Mouse (Mus musculus) intestine, embryonic 14.5 days (tissue): ENCODE measurements around the gene Tbx21. TPM values are rescaled to one million over a fixed set of nuclear protein-coding genes. Genes with fewer than 3 reads are reported as not detected.
A peak's percentile ranks its signal among the peaks of the same experiment; 100 is the strongest.

Experiments used
- ATAC-seq: fragments of 200-750 bp; cut with Nextera tagmentation; replicated peaks from 2 replicates; pipeline ENCODE4 v1.8.0; 2017; ENCODE audit warnings: low read depth, moderate number of reproducible peaks, moderate TSS enrichment, moderate library complexity; ENCODE audit not compliant: low FRiP score, low TSS enrichment
- DNase-seq: peaks from one replicate; pipeline ENCODE4 v3.0.0-alpha.2; 2018; ENCODE audit warnings: low spot score
- H3K27ac ChIP-seq: fragments of 300-500 bp; sonication (generic); 2 replicates; pipeline ENCODE4 v1.5.1; 2014; ENCODE audit warnings: low read depth, mild to moderate bottlenecking, control low read depth
- H3K27me3 ChIP-seq: fragments of 300-500 bp; sonication (generic); replicated peaks from 2 replicates; pipeline ENCODE4 v1.6.1; 2014; ENCODE audit warnings: low read length, control low read depth; ENCODE audit not compliant: control insufficient read depth, insufficient read depth
- H3K36me3 ChIP-seq: fragments of 300-500 bp; sonication (generic); 2 replicates; pipeline ENCODE4 v1.6.1; 2014; ENCODE audit warnings: low read length, control low read depth; ENCODE audit not compliant: control insufficient read depth, insufficient read depth
- H3K4me1 ChIP-seq: fragments of 300-500 bp; sonication (generic); replicated peaks from 2 replicates; pipeline ENCODE4 v1.6.1; 2014; ENCODE audit warnings: low read length, control low read depth, mixed read lengths; ENCODE audit not compliant: control insufficient read depth, insufficient read depth
- H3K4me2 ChIP-seq: fragments of 300-500 bp; sonication (generic); 2 replicates; pipeline ENCODE4 v1.6.1; 2014; ENCODE audit warnings: low read length
- H3K4me3 ChIP-seq: fragments of 300-500 bp; sonication (generic); 2 replicates; pipeline ENCODE4 v1.5.1; 2014; ENCODE audit warnings: low read depth, low read length, control low read depth, mixed read lengths
- H3K9ac ChIP-seq: fragments of 300-500 bp; sonication (generic); 2 replicates; pipeline ENCODE4 v1.6.1; 2014; ENCODE audit warnings: mild to moderate bottlenecking, low read length
- H3K9me3 ChIP-seq: fragments of 300-500 bp; sonication (generic); 2 replicates; pipeline ENCODE4 v1.6.1; 2016; ENCODE audit warnings: low read length, control low read depth; ENCODE audit not compliant: control insufficient read depth
- WGBS: fragments of 180-500 bp; shearing (Covaris S2); extraction: QIAGEN DNeasy Blood & Tissue Kit; methylation state at CpG from one replicate; pipeline ENCODE4 v1.1.7; 2014; 5-methylcytosine and 5-hydroxymethylcytosine counted together
- microRNA-seq: library from miRNA; unstranded; fragments of <30 nt; microRNA quantifications from one replicate; pipeline ENCODE4, GENCODE M21; 2016
- polyA plus RNA-seq: library from polyadenylated mRNA; unstranded; fragments of >200 nt; fragmentation: Nextera tagmentation; extraction: Ambion mirVana; gene quantifications from 2 replicates; pipeline ENCODE4 v1.2.1, GENCODE M21; 2014

Tbx21 gene
- polyA plus RNA-seq, 1 experiment from 2014 or later = not detected

DNA sequence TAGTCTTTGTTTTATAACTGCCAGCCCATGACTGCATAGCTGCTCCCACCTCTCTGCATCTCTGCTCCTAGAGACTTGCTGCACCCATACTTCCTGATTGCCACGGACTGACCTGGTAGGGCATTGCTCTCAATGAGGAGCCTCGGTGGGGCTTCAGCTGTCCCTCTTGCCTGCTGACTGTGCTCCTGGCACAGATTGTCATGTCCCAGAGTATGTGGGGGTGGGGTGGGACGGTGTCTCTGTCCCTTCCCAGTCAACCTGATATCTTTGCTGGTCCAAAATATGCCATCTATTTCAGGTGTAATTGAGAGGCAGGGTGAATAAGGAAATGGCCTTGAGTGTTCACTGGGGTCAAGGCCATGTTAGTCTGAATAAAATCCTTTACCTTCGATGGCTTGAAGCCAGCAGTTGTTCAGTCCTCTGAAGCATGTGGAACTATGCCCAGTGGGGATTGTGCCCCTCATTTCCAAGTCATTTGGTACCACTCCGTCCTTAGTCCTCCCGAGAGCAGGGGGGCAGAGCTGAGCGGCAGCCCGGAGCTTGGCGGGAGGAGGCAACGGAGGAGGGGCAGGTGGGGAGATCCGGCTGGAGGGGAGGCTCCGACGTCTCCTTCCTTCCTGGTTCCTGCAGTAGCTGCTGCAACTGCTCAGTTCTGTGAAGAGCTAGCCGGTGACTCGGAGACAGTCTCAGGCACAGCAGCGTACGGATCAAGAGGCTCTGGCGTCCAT, 64.8 kb downstream of the Tbx21 start, which contains the start of gene Osbpl7:
Gene Osbpl7, plus strand, starts transcription at position 413 of the 728 bp plus-strand sequence.
- ATAC-seq (peak; percentile 49; the same call in 1 of the 2 replicates), DNase-seq (peak; percentile 78)
- no peaks in the 10 kb centered on the region for H3K9me3 ChIP-seq
- H3K27me3 ChIP-seq = no peaks in the 10 kb centered on the region
- H3K4me1 ChIP-seq = peaks cover 16% of the 10 kb centered on the region
- H3K4me3 ChIP-seq = peak within 1 kb of the TSS; percentile 72
- WGBS = 4% methylated on average over 18 of the region's 18 CpGs
- peak within 1 kb of the TSS; percentile 76 for H3K9ac ChIP-seq
- H3K36me3 ChIP-seq = peaks cover 35% of the 10 kb centered on the region
- H3K27ac ChIP-seq = peak within 1 kb of the TSS; percentile 24
- peak within 1 kb of the TSS; percentile 92 for H3K4me2 ChIP-seq

DNA sequence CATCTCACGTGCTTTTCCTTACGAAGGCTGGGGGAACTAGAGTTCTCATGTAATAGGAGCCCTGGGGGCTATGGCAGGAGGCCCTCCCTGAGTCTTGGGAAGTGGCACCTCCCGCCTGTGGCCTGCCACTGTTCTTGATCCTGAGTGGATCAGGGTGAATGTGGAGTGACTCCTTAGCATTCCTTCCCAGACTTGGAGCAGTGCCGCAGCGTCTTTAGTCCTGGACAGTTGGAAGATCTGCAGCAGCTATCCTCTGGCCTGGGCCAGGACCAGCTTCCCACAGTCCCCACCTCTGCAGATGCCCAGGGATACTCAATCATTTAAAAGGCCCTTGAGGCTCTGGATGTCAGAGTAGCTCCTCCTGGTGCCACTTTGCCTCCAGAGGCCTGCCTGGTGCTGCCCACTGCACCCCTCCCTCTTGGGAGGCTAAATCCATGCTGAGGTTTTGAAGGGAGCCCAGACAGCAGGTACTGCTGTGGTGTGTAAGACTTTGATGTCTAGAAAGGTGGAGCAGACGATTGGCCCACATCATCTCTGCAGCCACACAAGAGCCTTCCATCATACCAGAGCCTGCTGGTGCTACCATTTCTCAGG, 65.5 kb downstream of the Tbx21 start:
- no peak for DNase-seq
- Histone ChIP-seq H3K27me3 (no peaks in the 10 kb centered on the region), H3K4me2 (no peak overlapping the region), H3K4me1 (peaks cover 16% of the 10 kb centered on the region), H3K9me3 (no peaks in the 10 kb centered on the region), H3K4me3 (no peak overlapping the region), H3K36me3 (peaks cover 32% of the 10 kb centered on the region), H3K9ac (no peak overlapping the region), H3K27ac (0 out of 2 replicates have a peak overlapping the region, but pooled peaks have one; percentile 24)
- 71% methylated on average over 6 of the region's 6 CpGs for WGBS
- ATAC-seq = no peak

DNA sequence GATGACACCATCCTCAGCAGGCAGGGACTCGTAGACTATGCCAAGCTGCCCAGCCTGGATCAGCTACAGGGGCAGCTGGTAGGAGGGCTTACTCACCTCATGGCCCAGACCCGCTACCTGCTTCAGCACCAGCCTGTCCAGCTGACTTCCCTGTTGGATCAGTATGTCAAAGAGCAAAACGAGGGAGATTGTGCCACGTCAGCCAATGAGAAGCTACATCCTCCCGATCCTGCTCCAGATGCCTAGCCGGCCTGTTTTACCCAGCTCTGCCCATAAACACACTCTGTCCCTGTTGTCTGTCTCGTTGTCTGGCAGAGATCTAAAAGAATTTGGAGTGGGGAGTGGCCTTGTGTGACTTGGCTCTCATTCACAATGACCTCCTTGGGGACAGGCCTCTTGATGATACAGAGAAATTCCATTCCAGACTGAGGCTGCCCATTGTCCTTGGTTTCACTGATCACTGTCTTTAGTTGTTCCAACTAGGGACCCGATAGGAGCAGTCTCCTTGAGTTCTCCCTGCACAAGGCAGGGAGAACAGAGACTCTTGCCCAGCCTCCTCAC, 67.0 kb downstream of the Tbx21 start:
- peaks cover 16% of the 10 kb centered on the region for H3K4me1 ChIP-seq
- no peak for ATAC-seq
- H3K36me3 ChIP-seq = peaks cover 27% of the 10 kb centered on the region
- H3K9me3 ChIP-seq = no peaks in the 10 kb centered on the region
- H3K9ac ChIP-seq = no peak overlapping the region
- no peaks in the 10 kb centered on the region for H3K27me3 ChIP-seq
- no peak overlapping the region for H3K4me2 ChIP-seq
- no peak overlapping the region for H3K4me3 ChIP-seq
- WGBS = 81% methylated on average over 8 of the region's 8 CpGs
- DNase-seq = no peak
- H3K27ac ChIP-seq = no peak overlapping the region

Small RNAs within 50 kb of the gene (microRNA-seq; reads per million reads assigned to microRNA genes)
- gene Mir7235 = not detected
- gene Mir8103 = 1.4 reads per million, percentile 16 among the genes with 10 or more reads in this experiment

Other genes with a start within 250 kb of the Tbx21 start
- 64.2 and 70.1 TPM in 2 replicates for gene Cdk5rap3, start 198.8 kb downstream of the Tbx21 start, polyA plus RNA-seq
- gene Prr15l, start 187.2 kb downstream of the Tbx21 start, polyA plus RNA-seq = 56.8 and 62.5 TPM in 2 replicates
- 40.9 and 44.1 TPM in 2 replicates for gene Pnpo, start 171.3 kb downstream of the Tbx21 start, polyA plus RNA-seq
- 18.6 and 18.7 TPM in 2 replicates for gene Sp2, start 132.4 kb downstream of the Tbx21 start, polyA plus RNA-seq
- gene Sp6, start 101.9 kb downstream of the Tbx21 start, polyA plus RNA-seq = not detected in 2 replicates
- 18.6 and 19.0 TPM in 2 replicates for gene Scrn2, start 85.4 kb downstream of the Tbx21 start, polyA plus RNA-seq
- gene Lrrc46, start 73.9 kb downstream of the Tbx21 start, polyA plus RNA-seq = 0.44 and 0.49 TPM in 2 replicates
- 96.4 and 98.5 TPM in 2 replicates for gene Mrpl10, start 73.8 kb downstream of the Tbx21 start, polyA plus RNA-seq
- 7.3 and 7.8 TPM in 2 replicates for gene Osbpl7, start 64.7 kb downstream of the Tbx21 start, polyA plus RNA-seq
- gene Tbkbp1, start 36.2 kb upstream of the Tbx21 start, polyA plus RNA-seq = 3.2 and 3.9 TPM in 2 replicates
- gene Kpnb1, start 72.5 kb upstream of the Tbx21 start, polyA plus RNA-seq = 79.9 and 86.0 TPM in 2 replicates
- 83.1 and 90.0 TPM in 2 replicates for gene Npepps, start 165.3 kb upstream of the Tbx21 start, polyA plus RNA-seq
- gene Mrpl45, start 200.4 kb upstream of the Tbx21 start, polyA plus RNA-seq = 52.1 and 55.5 TPM in 2 replicates
- gene Gpr179, start 236.7 kb upstream of the Tbx21 start, polyA plus RNA-seq = 0.11 and 0.15 TPM in 2 replicates
- 2.1 and 2.5 TPM in 2 replicates for gene Socs7, start 247.2 kb upstream of the Tbx21 start, polyA plus RNA-seq